Comparison of ENCODE assay signal across 9 mouse cellular contexts in the genomic region with DNA sequence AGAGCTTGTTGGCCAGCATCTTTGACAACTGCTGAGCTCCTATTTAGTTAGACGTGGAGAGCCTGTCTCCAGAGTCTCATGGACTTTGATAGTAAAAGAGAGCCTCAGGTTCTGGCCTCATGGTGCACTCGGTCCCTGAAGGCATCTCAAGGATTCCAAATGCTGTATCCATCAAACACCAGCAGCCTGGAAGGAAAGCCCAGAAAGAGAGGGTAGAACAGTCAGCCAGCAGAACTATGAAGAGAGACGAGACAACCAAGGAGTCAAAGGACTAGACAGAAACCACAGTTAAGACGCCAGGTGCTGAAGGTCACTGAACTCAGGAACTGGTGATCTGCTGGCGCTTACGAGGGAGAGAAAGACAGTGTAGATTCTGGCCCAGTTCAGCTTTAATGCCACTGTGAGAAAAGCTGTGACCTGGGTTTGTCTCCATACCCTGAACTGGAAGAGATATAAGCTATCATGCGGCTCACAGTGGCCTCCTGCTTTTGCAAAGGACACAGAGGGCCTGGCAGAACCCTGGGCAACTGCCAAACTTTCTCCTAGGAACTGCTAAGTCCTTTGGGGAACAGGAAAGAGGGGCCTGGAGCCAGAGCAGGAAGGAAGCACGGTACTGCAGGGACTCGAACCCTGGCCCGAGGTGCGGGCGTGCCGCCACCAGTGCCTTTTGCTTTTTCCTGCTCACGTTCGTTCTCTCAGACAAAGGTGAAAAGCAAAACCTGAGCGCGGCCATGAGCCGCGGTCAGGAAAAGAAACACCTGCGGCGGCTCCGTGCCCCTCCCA. TPM values are rescaled to one million over a fixed set of nuclear protein-coding genes. Genes with fewer than 3 reads are reported as not detected.
DNase-seq lines count a peak whose midpoint lies in the region; ATAC-seq and TF ChIP-seq lines count a peak whose summit lies in the region.
"Had no signal": no experiment of that assay in that cellular context is flagged by ENCODE, and none has a peak within 500 bp of the region (broad histone marks: within the 10 kb centered on the region; RNA-seq: fewer than 3 reads in every experiment).

No protein-coding gene starts in this region.

- 53% methylated on average over 21 of the region's 22 CpGs for WGBS in lung, postnatal 0 days
- WGBS in midbrain, embryonic 14.5 days = 80% methylated on average over 22 of the region's 22 CpGs
- 73% methylated on average over 22 of the region's 22 CpGs for WGBS in midbrain, postnatal 0 days

- H3K4me2 ChIP-seq in lung, postnatal 0 days (replicated peaks; ENCODE audit: low read depth, low read length) = no peak overlapping the region
- no peak overlapping the region for H3K4me2 ChIP-seq in midbrain, embryonic 14.5 days (ENCODE audit: low read length)
- H3K4me2 ChIP-seq in midbrain, postnatal 0 days (ENCODE audit: low read depth, low read length, poor library complexity, severe bottlenecking) = no peak overlapping the region

- H3K27ac ChIP-seq in lung, postnatal 0 days (ENCODE audit: low read length) = peak overlapping the region; percentile 85
- no peak overlapping the region for H3K27ac ChIP-seq in midbrain, embryonic 14.5 days (replicated peaks; ENCODE audit: low read depth, low read length)
- H3K27ac ChIP-seq in midbrain, postnatal 0 days (ENCODE audit: low read depth, low read length) = no peak overlapping the region

- H3K36me3 ChIP-seq in lung, postnatal 0 days (ENCODE audit: insufficient read depth, low read length) = 0 out of 2 replicates have a peak, but pooled peaks cover 8% of the 10 kb centered on the region
- H3K36me3 ChIP-seq in midbrain, embryonic 14.5 days (ENCODE audit: control insufficient read depth, insufficient read depth, low read length) = no peaks in the 10 kb centered on the region
- H3K36me3 ChIP-seq in midbrain, postnatal 0 days (ENCODE audit: insufficient read depth, low read length) = peaks cover 9% of the 10 kb centered on the region; the same call in 1 of the 2 replicates

- no peak overlapping the region for H3K4me3 ChIP-seq in lung, postnatal 0 days (ENCODE audit: low read depth, low read length)
- no peak overlapping the region for H3K4me3 ChIP-seq in midbrain, embryonic 14.5 days (replicated peaks; ENCODE audit: low read depth, low read length)
- H3K4me3 ChIP-seq in midbrain, postnatal 0 days (ENCODE audit: low read depth, low read length) = no peak overlapping the region

- DNase-seq in adrenal gland, postnatal 14 days = peak; percentile 73
- DNase-seq in adrenal gland, adult 18-20 months (ENCODE audit: low spot score in 2 of 2) = no peak
- DNase-seq in lung, postnatal 0 days (ENCODE audit: low spot score) = peak; percentile 52
- no peak for DNase-seq in lung, postnatal 36 days
- DNase-seq in kidney, postnatal 14 days = peak; percentile 62
- DNase-seq in thymus, postnatal 36 days = peak; percentile 39 to 62
- DNase-seq in midbrain, embryonic 14.5 days = no peak
- no peak for DNase-seq in midbrain, postnatal 0 days (ENCODE audit: low spot score)

- peaks cover 19% of the 10 kb centered on the region for H3K4me1 ChIP-seq in lung, postnatal 0 days (ENCODE audit: insufficient read depth, low read depth, low read length)
- H3K4me1 ChIP-seq in midbrain, embryonic 14.5 days (ENCODE audit: control insufficient read depth, insufficient read depth, low read length) = 0 out of 2 replicates have a peak, but pooled peaks cover 5% of the 10 kb centered on the region
- H3K4me1 ChIP-seq in midbrain, postnatal 0 days (ENCODE audit: insufficient read depth, low read length) = no peaks in the 10 kb centered on the region

- no peaks in the 10 kb centered on the region for H3K9me3 ChIP-seq in lung, postnatal 0 days (ENCODE audit: low read length)
- no peaks in the 10 kb centered on the region for H3K9me3 ChIP-seq in midbrain, embryonic 14.5 days (ENCODE audit: control insufficient read depth, low read length)
- no peaks in the 10 kb centered on the region for H3K9me3 ChIP-seq in midbrain, postnatal 0 days (ENCODE audit: low read length)

- no peak for TF ChIP-seq EP300 in lung, postnatal 0 days (IDR thresholded peaks at IDR 0.05)

- no peaks in the 10 kb centered on the region for H3K27me3 ChIP-seq in lung, postnatal 0 days (replicated peaks; ENCODE audit: insufficient read depth, low read length)
- H3K27me3 ChIP-seq in midbrain, embryonic 14.5 days (ENCODE audit: control insufficient read depth, insufficient read depth, low read length) = no peaks in the 10 kb centered on the region
- no peaks in the 10 kb centered on the region for H3K27me3 ChIP-seq in midbrain, postnatal 0 days (ENCODE audit: insufficient read depth, low read length)

- no peak for ATAC-seq in lung, postnatal 0 days
- no peak for ATAC-seq in midbrain, embryonic 14.5 days (ENCODE audit: low FRiP score, low TSS enrichment)
- no peak for ATAC-seq in midbrain, postnatal 0 days (ENCODE audit: low FRiP score)

- TF ChIP-seq CTCF in lung, postnatal 0 days (IDR thresholded peaks at IDR 0.05) = no peak
- TF ChIP-seq CTCF in midbrain, postnatal 0 days (IDR thresholded peaks at IDR 0.05) = no peak

- no peak overlapping the region for H3K9ac ChIP-seq in lung, postnatal 0 days (replicated peaks; ENCODE audit: low read depth)
- H3K9ac ChIP-seq in midbrain, embryonic 14.5 days (replicated peaks; ENCODE audit: low read length) = no peak overlapping the region
- H3K9ac ChIP-seq in midbrain, postnatal 0 days (replicated peaks; ENCODE audit: low read length, poor library complexity, severe bottlenecking) = no peak overlapping the region
- H3K9ac ChIP-seq: liver, embryonic 14.5 days had no signal

RNA-seq across cellular contexts. Expression of gene Frmd8, which starts 50.8 kb away (rescaled TPM):
- 26.0 and 34.5 TPM in 2 replicates for total RNA-seq in adrenal gland, postnatal 14 days (2021)
- total RNA-seq in adrenal gland, adult 18-20 months (2021) = 10 to 100 TPM; 21.1 to 42.8 TPM
- polyA plus RNA-seq in lung, postnatal 0 days (2015; fragmentation: Nextera tagmentation; extraction: Ambion mirVana) = 33.9 and 35.1 TPM in 2 replicates
- 8.3 and 12.2 TPM in 2 replicates for polyA plus RNA-seq in midbrain, embryonic 14.5 days (2014; fragmentation: Nextera tagmentation; extraction: Ambion mirVana)
- total RNA-seq in midbrain, postnatal 0 days (2014; rRNA removed) = 11.2 and 19.1 TPM in 2 replicates
- 11.2 and 11.7 TPM in 2 replicates for polyA plus RNA-seq in midbrain, postnatal 0 days (2015; fragmentation: Nextera tagmentation; extraction: Ambion mirVana)

RNA-seq across cellular contexts. Expression of gene Scyl1, which starts 53.0 kb away (rescaled TPM):
- 87.4 and 92.1 TPM in 2 replicates for total RNA-seq in adrenal gland, postnatal 14 days (2021)
- 100 to 1,000 TPM in 1 of 2 experiments, 10 to 100 TPM in 1; 92.3 to 105 TPM for total RNA-seq in adrenal gland, adult 18-20 months (2021)
- 64.6 TPM in 2 replicates for polyA plus RNA-seq in lung, postnatal 0 days (2015; fragmentation: Nextera tagmentation; extraction: Ambion mirVana)
- polyA plus RNA-seq in midbrain, embryonic 14.5 days (2014; fragmentation: Nextera tagmentation; extraction: Ambion mirVana) = 73.5 and 78.2 TPM in 2 replicates
- 95.2 and 108 TPM in 2 replicates for total RNA-seq in midbrain, postnatal 0 days (2014; rRNA removed)
- polyA plus RNA-seq in midbrain, postnatal 0 days (2015; fragmentation: Nextera tagmentation; extraction: Ambion mirVana) = 84.2 and 85.8 TPM in 2 replicates

RNA-seq across cellular contexts. Expression of gene Slc25a45, which starts 53.4 kb away (rescaled TPM):
- total RNA-seq in adrenal gland, postnatal 14 days (2021) = 14.7 and 16.5 TPM in 2 replicates
- total RNA-seq in adrenal gland, adult 18-20 months (2021) = 10 to 100 TPM in 1 of 2 experiments, 1 to 10 TPM in 1; 4.9 to 19.0 TPM
- 8.4 and 10.2 TPM in 2 replicates for polyA plus RNA-seq in lung, postnatal 0 days (2015; fragmentation: Nextera tagmentation; extraction: Ambion mirVana)
- 0.73 and 1.2 TPM in 2 replicates for polyA plus RNA-seq in midbrain, embryonic 14.5 days (2014; fragmentation: Nextera tagmentation; extraction: Ambion mirVana)
- total RNA-seq in midbrain, postnatal 0 days (2014; rRNA removed) = 3.7 and 4.8 TPM in 2 replicates
- 2.1 and 2.7 TPM in 2 replicates for polyA plus RNA-seq in midbrain, postnatal 0 days (2015; fragmentation: Nextera tagmentation; extraction: Ambion mirVana)

Comparison
In these comparisons a context has a peak if more than half of its experiments do, and no peak if none do; other contexts are left out.
1. DNase-seq: peak in adrenal gland, postnatal 14 days (single experiment), lung, postnatal 0 days (single experiment), kidney, postnatal 14 days (single experiment) and thymus, postnatal 36 days (2 of 2); none in adrenal gland, adult 18-20 months (0 of 2), lung, postnatal 36 days (single experiment), midbrain, embryonic 14.5 days (single experiment) and midbrain, postnatal 0 days (single experiment).